Mouse (Mus musculus): ENCODE data around the gene Sorcs3. TPM values are rescaled to one million over a fixed set of nuclear protein-coding genes. Genes with fewer than 3 reads are reported as not detected.

The Sorcs3 gene
- polyA plus RNA-seq, 1 experiment, result 0.20 TPM

- no peak for DNase-seq (ENCODE audit: low read depth)
These were observed 318.8 kb downstream of the Sorcs3 start for GRCm38 (mm10) chr19:48524527-48525214.

- DNase-seq (ENCODE audit: low read depth), result no peak
These were observed 327.8 kb downstream of the Sorcs3 start for GRCm38 (mm10) chr19:48533582-48533981.

- no peak for DNase-seq (ENCODE audit: low read depth)
These were observed 338.5 kb downstream of the Sorcs3 start for GRCm38 (mm10) chr19:48544294-48544693.

- no peak for DNase-seq (ENCODE audit: low read depth)
These were observed 339.8 kb downstream of the Sorcs3 start for GRCm38 (mm10) chr19:48545421-48546132.

DNA sequence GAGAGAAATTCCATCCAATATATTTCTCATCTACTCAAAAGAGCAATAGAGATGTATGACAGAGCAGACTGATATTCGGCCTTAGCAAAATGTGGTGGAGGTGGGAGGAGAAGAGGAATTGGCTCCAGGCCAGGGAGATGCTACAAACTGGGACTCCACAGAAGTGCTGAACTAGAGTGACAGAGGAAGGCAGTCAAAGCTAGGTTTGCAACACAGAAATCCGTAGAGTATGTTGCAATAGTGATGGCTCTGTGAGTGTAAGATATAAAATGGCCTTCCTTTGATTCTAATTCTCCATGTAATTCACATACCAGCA lies 340.3 kb downstream of the Sorcs3 start:
- no peak for DNase-seq (ENCODE audit: low read depth)

GRCm38 (mm10) chr19:48548143-48548881 lies 342.5 kb downstream of the Sorcs3 start:
- no peak for DNase-seq (ENCODE audit: low read depth)

GRCm38 (mm10) chr19:48559432-48559831 lies 353.6 kb downstream of the Sorcs3 start:
- no peak for DNase-seq (ENCODE audit: low read depth)

- DNase-seq (ENCODE audit: low read depth), result no peak
These were observed 369.9 kb downstream of the Sorcs3 start for GRCm38 (mm10) chr19:48575736-48576135.

GRCm38 (mm10) chr19:48577169-48577568 lies 371.3 kb downstream of the Sorcs3 start:
- no peak for DNase-seq (ENCODE audit: low read depth)

GRCm38 (mm10) chr19:48584938-48585560 lies 379.2 kb downstream of the Sorcs3 start:
- peak; percentile 8 for DNase-seq (ENCODE audit: low read depth)

- DNase-seq (ENCODE audit: low read depth), result no peak
These were observed 411.1 kb downstream of the Sorcs3 start for GRCm38 (mm10) chr19:48616951-48617350.

GRCm38 (mm10) chr19:48630671-48631327 lies 425.0 kb downstream of the Sorcs3 start:
- DNase-seq (ENCODE audit: low read depth), result no peak

DNA sequence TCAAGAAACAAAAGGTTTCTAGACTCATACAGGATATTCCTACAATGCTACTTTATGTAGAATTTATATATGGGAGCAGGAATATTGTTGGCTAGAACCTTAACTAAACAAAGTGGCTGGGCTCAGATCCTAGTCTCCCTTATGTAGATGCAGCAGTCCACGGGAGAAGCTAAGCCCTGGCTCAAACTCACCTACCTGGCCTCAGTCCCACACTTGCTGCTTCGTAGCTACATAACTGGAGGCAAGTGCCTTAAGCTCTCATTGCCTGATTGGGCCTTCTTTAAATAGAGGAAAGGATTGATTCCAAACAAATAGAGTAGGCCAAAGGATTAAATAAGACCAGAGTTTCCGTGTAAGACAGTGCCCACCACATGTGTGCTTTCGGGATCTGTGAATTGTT lies 436.7 kb downstream of the Sorcs3 start:
- no peak for DNase-seq (ENCODE audit: low read depth)

DNA sequence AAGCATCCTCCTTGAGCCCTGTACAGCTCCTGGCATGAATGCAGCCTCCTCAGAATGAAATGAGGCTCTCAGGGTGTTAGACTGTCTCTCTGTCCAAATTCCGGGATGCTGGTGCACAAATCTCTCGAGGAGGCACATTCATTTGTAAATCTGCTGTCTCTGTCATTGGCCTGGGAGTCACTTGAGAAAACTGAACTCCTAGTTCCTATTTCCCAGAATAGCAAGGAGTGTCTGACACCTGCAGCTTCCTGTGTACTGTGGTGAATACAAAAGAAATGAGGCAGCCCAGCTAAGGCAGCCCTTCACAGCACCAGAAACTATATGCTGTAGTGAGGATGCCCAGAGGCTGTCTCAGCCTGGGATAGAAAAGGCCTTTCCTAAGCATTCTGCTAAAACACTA lies 444.1 kb downstream of the Sorcs3 start:
- no peak for DNase-seq (ENCODE audit: low read depth)

DNA sequence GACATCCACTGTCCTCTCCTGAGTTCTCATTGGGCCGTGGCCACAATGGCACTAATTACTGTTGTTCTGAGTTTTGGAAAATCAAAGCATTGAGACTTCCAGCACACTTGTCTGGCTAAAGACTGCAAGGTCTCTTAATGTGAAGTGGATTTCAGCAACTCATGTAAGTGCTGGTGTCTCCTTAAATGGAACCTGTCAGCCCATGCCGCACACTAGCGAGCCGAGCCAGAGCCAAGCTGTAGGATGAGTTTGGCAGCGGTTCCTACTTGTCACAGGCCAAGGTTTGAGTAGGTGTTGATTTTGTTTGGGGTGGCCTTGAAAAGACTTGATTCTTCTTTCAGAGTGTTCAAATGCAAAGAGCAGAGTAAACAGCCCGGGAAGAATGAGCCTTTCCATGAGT lies 445.8 kb downstream of the Sorcs3 start:
- DNase-seq (ENCODE audit: low read depth), result no peak

DNA sequence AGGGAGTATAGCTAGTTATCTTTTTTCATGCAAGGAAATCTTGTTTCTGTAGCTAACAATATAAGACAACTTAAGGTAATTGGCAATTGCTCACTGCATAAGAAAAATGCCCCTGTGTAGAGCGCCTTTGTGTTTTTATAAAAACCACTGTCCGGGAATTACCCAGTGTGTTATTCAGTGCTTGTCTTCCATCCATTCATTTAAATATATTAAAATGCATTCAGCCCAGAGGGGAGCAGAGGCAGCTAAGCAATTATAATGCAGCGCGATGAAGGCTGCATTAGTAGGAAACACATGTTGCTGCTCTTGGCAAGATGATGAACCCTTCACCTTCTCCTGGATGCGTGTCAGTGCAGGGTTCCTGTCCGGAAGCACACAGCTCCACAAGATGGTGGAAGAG lies 454.4 kb downstream of the Sorcs3 start:
- DNase-seq (ENCODE audit: low read depth), result no peak

- DNase-seq (ENCODE audit: low read depth), result no peak
These were observed 474.1 kb downstream of the Sorcs3 start for GRCm38 (mm10) chr19:48679896-48680295.

- DNase-seq (ENCODE audit: low read depth), result no peak
These were observed 476.7 kb downstream of the Sorcs3 start for GRCm38 (mm10) chr19:48682485-48682884.

GRCm38 (mm10) chr19:48686369-48686768 lies 480.5 kb downstream of the Sorcs3 start:
- no peak for DNase-seq (ENCODE audit: low read depth)

GRCm38 (mm10) chr19:48700111-48700658 lies 494.4 kb downstream of the Sorcs3 start:
- no peak for DNase-seq (ENCODE audit: low read depth)

- DNase-seq (ENCODE audit: low read depth), result no peak
These were observed 497.9 kb downstream of the Sorcs3 start for GRCm38 (mm10) chr19:48703763-48704162.
